Mouse (Mus musculus) ovary, postnatal 10 days (tissue): ENCODE data around the gene Ciao2a.

Experiments used
- DNase-seq: peaks from one replicate; pipeline ENCODE4 v3.0.0; 2022; ENCODE audit warnings: low spot score

Gene Ciao2a

DNA sequence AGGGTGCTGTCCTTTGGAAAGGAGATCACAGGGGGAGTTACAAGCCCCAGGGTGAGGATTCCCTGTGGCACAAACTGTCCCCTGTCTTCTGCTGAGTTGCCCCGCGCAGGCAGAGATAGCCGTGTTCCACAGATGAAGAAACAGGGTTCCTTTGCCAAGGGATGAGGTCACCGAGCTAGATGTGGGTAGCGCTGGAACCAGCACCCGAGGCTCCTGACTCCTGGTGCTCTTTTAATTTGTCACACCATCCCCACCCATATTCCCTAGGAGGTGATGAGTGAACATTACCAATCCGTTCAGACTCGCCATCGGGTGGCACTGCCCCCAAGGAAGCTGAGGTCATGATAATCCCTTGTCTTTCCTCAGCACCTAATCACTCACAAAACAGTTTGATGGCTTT, 36.6 kb downstream of the Ciao2a start:
- DNase-seq, result no peak

- DNase-seq, result no peak
These were observed 40.8 kb downstream of the Ciao2a start for GRCm38 (mm10) chr9:66167222-66167621.

- no peak for DNase-seq
These were observed 41.8 kb downstream of the Ciao2a start for GRCm38 (mm10) chr9:66168233-66168632.

DNA sequence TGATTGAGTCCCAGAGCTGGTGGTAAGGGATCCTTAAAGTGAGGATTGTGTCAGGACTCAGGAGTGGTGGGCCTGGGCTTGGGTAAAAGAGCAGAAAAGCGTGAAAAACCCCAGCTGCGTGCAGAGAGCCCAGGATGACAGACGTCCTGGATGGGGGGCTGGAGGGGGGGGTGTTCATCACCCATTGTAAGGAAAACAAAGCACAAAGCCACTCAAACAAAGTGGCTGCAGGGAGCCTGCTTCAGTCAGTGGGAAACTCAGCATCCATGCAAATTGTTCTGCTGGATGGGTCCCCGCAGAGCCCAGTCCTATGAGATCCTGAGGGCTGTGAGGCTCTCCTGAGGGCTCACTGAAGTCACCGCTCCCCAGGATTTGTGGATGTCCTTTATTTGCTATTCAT, 44.1 kb downstream of the Ciao2a start:
- DNase-seq, result no peak

- no peak for DNase-seq
These were observed 45.0 kb downstream of the Ciao2a start for GRCm38 (mm10) chr9:66171275-66171921.

DNA sequence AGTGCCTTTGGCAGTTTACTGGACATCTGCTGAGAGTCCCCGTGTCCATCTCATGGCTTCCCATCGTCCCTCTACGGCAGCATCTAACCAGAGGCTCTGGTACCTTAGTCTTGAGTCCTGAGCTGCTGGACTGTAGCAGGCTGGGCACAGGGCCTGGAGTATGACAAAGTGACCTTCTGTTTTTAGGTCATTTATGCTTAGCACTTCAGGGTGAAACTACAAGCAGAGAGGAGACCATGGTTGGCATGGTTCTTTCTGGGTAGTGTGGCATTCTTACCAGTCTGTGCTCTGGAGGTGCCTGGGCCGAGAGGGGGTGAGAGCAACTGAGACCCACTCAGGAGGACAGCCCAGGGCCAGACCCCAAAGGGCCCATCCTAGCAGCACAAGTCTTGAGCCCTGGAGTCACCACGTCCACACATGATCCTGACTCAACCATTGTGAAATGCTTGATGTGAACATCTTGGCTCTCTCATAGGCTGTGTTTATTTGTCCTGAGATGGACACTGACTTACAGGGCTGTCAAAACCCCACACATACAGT, 47.0 kb downstream of the Ciao2a start:
- DNase-seq, result no peak

DNA sequence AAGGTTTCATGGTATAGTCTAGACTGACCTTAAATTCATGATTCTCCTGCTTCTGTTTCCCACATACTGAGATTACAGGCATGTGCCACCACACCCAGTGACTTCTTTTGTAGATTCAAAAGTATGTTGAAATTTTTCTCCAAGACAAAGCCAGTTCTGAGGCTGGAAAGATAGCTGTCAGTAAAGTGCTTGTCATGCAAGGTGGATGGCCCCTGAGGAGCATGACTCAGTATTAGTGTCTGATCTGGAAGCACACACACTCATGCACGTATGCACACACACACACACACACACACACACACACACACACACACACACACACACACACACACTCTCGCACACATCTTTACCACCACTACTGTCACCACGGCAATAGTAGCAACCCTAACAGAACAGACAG, 48.6 kb downstream of the Ciao2a start:
- no peak for DNase-seq

GRCm38 (mm10) chr9:66177975-66178374, 51.6 kb downstream of the Ciao2a start:
- no peak for DNase-seq

DNA sequence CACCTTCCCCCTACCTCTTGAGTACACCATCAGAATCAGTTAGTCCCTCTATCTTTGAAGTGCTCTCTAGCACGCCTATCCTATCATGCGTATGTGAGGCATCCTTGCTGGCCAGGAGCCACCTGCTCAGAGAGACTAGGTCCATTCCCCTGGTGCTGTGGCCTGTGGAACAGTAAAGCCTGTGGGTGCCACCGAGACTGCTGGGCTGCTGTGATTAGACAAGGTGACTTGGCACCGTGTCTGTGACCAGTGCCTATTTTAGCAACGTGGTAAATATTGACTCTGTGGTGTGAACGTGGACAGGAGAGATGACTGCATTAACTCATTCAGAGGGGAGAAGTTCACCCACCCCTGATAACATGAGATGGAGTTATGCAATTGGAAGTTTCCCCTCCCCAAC, 53.4 kb downstream of the Ciao2a start:
- DNase-seq, result no peak

DNA sequence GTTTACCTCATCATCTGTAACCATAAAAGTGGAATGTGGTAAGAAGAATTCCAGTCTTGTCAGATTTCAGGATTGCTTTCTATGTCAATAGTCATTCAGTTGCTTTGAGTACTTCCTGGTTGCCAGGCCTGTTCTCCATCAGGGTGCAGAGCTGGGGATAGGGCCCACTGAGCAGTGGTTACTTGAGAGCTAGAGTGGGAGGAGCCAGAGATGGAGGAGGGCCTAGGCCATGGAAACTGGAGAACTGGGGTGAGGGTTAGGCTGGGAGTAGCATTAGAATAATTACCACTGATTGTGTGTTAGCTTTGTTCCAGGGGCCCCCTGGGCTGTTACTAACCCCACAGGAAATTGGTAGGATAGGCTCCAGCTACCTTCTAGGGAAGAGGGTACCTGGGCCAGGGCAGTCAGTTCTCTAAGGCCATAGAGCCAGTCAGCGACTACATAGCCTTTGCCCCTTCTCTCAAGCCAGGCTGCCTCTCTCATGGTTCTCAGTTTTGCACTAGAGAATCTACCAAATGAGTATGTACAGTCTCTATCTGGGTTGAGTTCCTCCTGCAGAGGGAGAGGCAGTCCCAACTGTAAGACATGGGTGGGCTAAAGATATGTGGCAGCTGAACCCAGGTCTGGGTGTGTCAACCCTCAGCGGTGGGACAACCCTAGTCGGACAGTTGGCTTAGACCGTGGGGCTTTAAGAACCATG, 54.9 kb downstream of the Ciao2a start:
- no peak for DNase-seq

GRCm38 (mm10) chr9:66181826-66182678, 55.6 kb downstream of the Ciao2a start:
- no peak for DNase-seq

- DNase-seq, result no peak
These were observed 56.2 kb downstream of the Ciao2a start for GRCm38 (mm10) chr9:66182679-66182993.

GRCm38 (mm10) chr9:66183023-66183422, 56.6 kb downstream of the Ciao2a start:
- DNase-seq, result no peak

GRCm38 (mm10) chr9:66184572-66184971, 58.2 kb downstream of the Ciao2a start:
- no peak for DNase-seq

DNA sequence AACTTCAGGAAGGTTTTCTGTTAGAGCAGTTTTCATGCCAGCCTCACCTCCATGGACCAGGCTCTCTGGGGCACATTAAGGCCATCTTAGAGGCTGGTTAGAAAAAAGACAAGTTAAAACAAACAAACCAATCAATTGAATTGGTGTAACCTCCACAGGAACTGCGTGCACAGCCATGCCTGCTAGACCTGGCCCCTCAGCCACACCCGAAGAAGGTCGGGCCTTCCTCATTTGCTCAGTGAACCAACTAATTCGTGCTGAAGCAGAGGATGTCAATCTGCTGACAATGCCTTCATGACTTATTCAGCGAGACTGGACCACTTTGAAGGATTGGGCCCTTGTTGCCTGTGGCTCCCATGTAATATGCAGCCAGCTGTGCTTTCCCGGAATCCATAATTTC, 60.0 kb downstream of the Ciao2a start:
- no peak for DNase-seq
